Mouse (Mus musculus) liver, postnatal 0 days (tissue): Measurements from ENCODE around the gene F2rl1. TPM values are rescaled to one million over a fixed set of nuclear protein-coding genes. Genes with fewer than 3 reads are reported as not detected.

ENCODE experiments used
- ATAC-seq: fragments of 200-750 bp; cut with Nextera tagmentation; 2 replicates; pipeline ENCODE4 v1.8.0; 2017; ENCODE audit warnings: mild to moderate bottlenecking, moderate library complexity
- DNase-seq: peaks from one replicate; pipeline ENCODE4 v3.0.0-alpha.2; 2016
- H3K27ac ChIP-seq: fragments of 300-500 bp; sonication (generic); 2 replicates; pipeline ENCODE4 v1.5.1; 2014; ENCODE audit warnings: antibody characterized with exemption, moderate library complexity, mild to moderate bottlenecking, low read depth
- H3K27me3 ChIP-seq: fragments of 300-500 bp; sonication (generic); 2 replicates; pipeline ENCODE4 v1.6.1; 2014; ENCODE audit warnings: low read length, control low read depth, mixed read lengths; ENCODE audit not compliant: insufficient read depth
- H3K36me3 ChIP-seq: fragments of 300-500 bp; sonication (generic); replicated peaks from 2 replicates; pipeline ENCODE4 v1.6.1; 2014; ENCODE audit warnings: mild to moderate bottlenecking, control low read depth, low read length, moderate library complexity, mixed read lengths; ENCODE audit not compliant: insufficient read depth
- H3K4me1 ChIP-seq: fragments of 300-500 bp; sonication (generic); 2 replicates; pipeline ENCODE4 v1.6.1; 2014; ENCODE audit warnings: antibody characterized with exemption, mild to moderate bottlenecking, control low read depth; ENCODE audit not compliant: insufficient read depth
- H3K4me2 ChIP-seq: fragments of 300-500 bp; sonication (generic); 2 replicates; pipeline ENCODE4 v1.6.1; 2014; ENCODE audit warnings: low read depth, mild to moderate bottlenecking, low read length, moderate library complexity, mixed read lengths
- H3K4me3 ChIP-seq: fragments of 300-500 bp; sonication (generic); 2 replicates; pipeline ENCODE4 v1.5.1; 2014; ENCODE audit warnings: low read depth, low read length
- H3K9ac ChIP-seq: fragments of 300-500 bp; sonication (generic); replicated peaks from 2 replicates; pipeline ENCODE4 v1.6.1; 2014; ENCODE audit warnings: mild to moderate bottlenecking, moderate library complexity
- H3K9me3 ChIP-seq: fragments of 300-500 bp; sonication (generic); 2 replicates; pipeline ENCODE4 v1.6.1; 2016; ENCODE audit warnings: mild to moderate bottlenecking, control low read depth, low read length, mixed read lengths
- CTCF ChIP-seq: sonication (generic); IDR thresholded peaks from 2 replicates; pipeline ENCODE4 v1.5.1; 2016; ENCODE audit warnings: antibody characterized with exemption, low read depth
- EP300 ChIP-seq: IDR thresholded peaks from 2 replicates; pipeline ENCODE4 v1.6.1; 2016; ENCODE audit warnings: antibody characterized with exemption, low read depth, mild to moderate bottlenecking
- WGBS: fragments of 180-500 bp; shearing (Covaris S2); extraction: QIAGEN DNeasy Blood & Tissue Kit; methylation state at CpG from one replicate; pipeline ENCODE4 v1.1.7; 2014; ENCODE audit not compliant: insufficient replicate concordance; 5-methylcytosine and 5-hydroxymethylcytosine counted together
- polyA plus RNA-seq: library from polyadenylated mRNA; unstranded; fragments of >200 nt; fragmentation: Nextera tagmentation; extraction: Ambion mirVana; gene quantifications from 2 replicates; pipeline ENCODE4 v1.2.1, GENCODE M21; 2015

Gene F2rl1
- polyA plus RNA-seq: 0.20 and 0.31 TPM in 2 replicates

- DNase-seq (peak; percentile 85), ATAC-seq (peak; percentile 97)
- WGBS: 2% methylated on average over 54 of the region's 54 CpGs
- peak within 1 kb of the TSS; percentile 21; the same call in 1 of the 2 replicates for H3K9ac ChIP-seq
- H3K27me3 ChIP-seq: peaks cover 41% of the 10 kb centered on the region
- H3K36me3 ChIP-seq: no peaks in the 10 kb centered on the region
- no peaks in the 10 kb centered on the region for H3K9me3 ChIP-seq
- H3K27ac ChIP-seq: no peak within 1 kb of the TSS
- TF ChIP-seq CTCF (no peak), EP300 (no peak)
- peaks cover 4% of the 10 kb centered on the region; the same call in 1 of the 2 replicates for H3K4me1 ChIP-seq
- peak within 1 kb of the TSS; percentile 84 for H3K4me2 ChIP-seq
- peak within 1 kb of the TSS; percentile 51 for H3K4me3 ChIP-seq
These were observed at the start of gene F2rl1 for GRCm38 (mm10) chr13:95524674-95525491. Gene F2rl1 (minus strand): TSS chr13:95525227.

- ATAC-seq (no peak), DNase-seq (no peak)
- WGBS: 86% methylated on average over 4 of the region's 4 CpGs
- Histone ChIP-seq H3K36me3 (no peaks in the 10 kb centered on the region), H3K27ac (no peak overlapping the region), H3K4me3 (no peak overlapping the region), H3K9me3 (peaks cover 12% of the 10 kb centered on the region; the same call in 1 of the 2 replicates), H3K27me3 (no peaks in the 10 kb centered on the region), H3K9ac (no peak overlapping the region), H3K4me2 (no peak overlapping the region), H3K4me1 (no peaks in the 10 kb centered on the region)
- TF ChIP-seq EP300: no peak
- TF ChIP-seq CTCF: no peak
These were observed 45.9 kb upstream of the F2rl1 start for GRCm38 (mm10) chr13:95570877-95571276.

DNA sequence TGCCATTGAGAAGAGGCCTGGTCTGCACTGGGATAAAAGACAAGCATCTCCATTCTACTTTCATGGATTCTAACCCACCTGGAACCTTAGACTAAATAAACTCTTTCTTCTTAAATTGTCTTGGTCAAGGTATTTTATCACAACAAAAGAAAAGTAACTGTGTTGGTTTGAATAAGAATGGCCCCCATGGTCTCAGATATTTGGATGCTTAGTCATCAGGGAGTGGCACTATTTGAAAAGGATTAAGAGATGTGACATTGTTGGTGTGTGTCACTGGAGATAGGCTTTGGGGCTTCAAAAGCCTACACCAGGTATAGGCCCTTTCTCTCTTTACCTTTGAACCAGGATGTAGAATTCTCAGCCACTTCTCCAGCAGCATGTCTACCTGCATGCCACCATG is 44.3 kb upstream of the F2rl1 start:
- no peaks in the 10 kb centered on the region for H3K27me3 ChIP-seq
- H3K9ac ChIP-seq: no peak overlapping the region
- H3K4me2 ChIP-seq: no peak overlapping the region
- ATAC-seq (no peak), DNase-seq (no peak)
- no peaks in the 10 kb centered on the region for H3K4me1 ChIP-seq
- H3K9me3 ChIP-seq: peaks cover 12% of the 10 kb centered on the region; the same call in 1 of the 2 replicates
- no peak overlapping the region for H3K4me3 ChIP-seq
- H3K27ac ChIP-seq: no peak overlapping the region
- TF ChIP-seq CTCF: no peak
- no peaks in the 10 kb centered on the region for H3K36me3 ChIP-seq

- Histone ChIP-seq H3K9me3 (peaks cover 12% of the 10 kb centered on the region; the same call in 1 of the 2 replicates), H3K27me3 (no peaks in the 10 kb centered on the region), H3K9ac (no peak overlapping the region), H3K27ac (no peak overlapping the region), H3K4me3 (no peak overlapping the region), H3K4me1 (no peaks in the 10 kb centered on the region), H3K4me2 (no peak overlapping the region), H3K36me3 (no peaks in the 10 kb centered on the region)
- ATAC-seq: no peak
- TF ChIP-seq EP300 (no peak), CTCF (no peak)
- 94% methylated on average over 3 of the region's 3 CpGs for WGBS
- DNase-seq: no peak
These were observed 43.3 kb upstream of the F2rl1 start for GRCm38 (mm10) chr13:95568336-95568735.

DNA sequence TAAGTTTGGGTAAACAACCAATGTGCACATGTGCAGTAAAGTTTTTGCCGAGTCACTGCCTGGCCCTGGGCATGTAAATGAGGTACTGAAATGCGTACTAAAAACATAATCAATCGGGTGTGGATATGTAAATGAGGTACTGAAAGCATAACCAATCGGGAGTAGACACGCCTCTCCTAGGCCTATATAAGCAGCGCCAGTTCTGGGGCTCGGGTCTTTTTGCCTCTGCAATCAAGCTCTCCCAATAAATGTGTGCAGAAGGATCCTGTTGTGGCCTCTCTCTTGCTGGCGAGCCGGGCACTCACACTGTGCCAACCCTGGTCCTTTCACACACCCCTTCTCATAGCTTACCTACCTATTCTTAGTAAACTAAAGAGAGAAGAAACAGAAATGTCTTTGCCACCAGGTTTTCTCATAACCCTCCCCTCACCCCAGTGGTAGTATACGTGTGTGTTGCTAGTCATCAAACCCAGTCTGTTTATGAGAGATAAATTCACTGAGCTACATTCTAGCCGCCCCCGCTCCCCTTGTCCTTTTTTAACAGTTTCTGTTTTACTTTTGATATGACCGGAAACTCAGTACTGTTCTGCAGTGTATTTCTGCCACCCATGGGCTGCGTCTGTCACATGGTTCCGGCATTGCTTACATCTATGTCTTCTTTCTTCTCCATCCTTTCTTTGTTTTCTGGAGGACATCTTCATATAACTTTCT is 42.0 kb upstream of the F2rl1 start:
- no peak overlapping the region for H3K9ac ChIP-seq
- H3K4me2 ChIP-seq: no peak overlapping the region
- peak; percentile 65 for ATAC-seq
- no peaks in the 10 kb centered on the region for H3K27me3 ChIP-seq
- WGBS: 81% methylated on average over 15 of the region's 15 CpGs
- TF ChIP-seq EP300 (peak; percentile 21; the same call in 1 of the 2 replicates), CTCF (no peak)
- DNase-seq: no peak
- H3K4me1 ChIP-seq: no peaks in the 10 kb centered on the region
- H3K9me3 ChIP-seq: peaks cover 12% of the 10 kb centered on the region; the same call in 1 of the 2 replicates
- H3K4me3 ChIP-seq: no peak overlapping the region
- H3K27ac ChIP-seq: no peak overlapping the region
- H3K36me3 ChIP-seq: no peaks in the 10 kb centered on the region

DNA sequence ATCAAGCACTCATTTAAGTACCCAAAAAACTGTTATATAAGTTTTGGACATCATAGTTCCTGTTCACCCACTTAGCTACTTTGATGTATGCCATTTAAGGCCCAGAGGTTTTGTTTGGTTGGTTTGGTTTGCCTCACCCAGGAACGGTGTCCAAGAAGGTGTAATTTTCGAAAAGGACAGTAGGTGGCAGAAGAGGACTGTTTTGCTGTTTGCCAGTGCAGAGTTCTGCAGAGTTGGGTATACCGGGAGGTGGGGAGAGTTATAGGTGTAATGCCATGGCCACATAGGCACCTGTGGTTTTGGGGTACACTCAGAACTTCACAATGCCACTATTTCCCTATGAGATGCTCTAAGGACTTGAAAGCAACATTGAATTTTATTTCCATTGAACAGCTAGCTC is 38.7 kb upstream of the F2rl1 start:
- WGBS: 0% methylated on average over 3 of the region's 3 CpGs
- Histone ChIP-seq H3K4me1 (no peaks in the 10 kb centered on the region), H3K9ac (no peak overlapping the region), H3K27ac (no peak overlapping the region), H3K4me3 (no peak overlapping the region), H3K4me2 (no peak overlapping the region), H3K27me3 (no peaks in the 10 kb centered on the region), H3K9me3 (peaks cover 3% of the 10 kb centered on the region; the same call in 1 of the 2 replicates), H3K36me3 (no peaks in the 10 kb centered on the region)
- ATAC-seq (peak; percentile 72), DNase-seq (peak; percentile 75)
- no peak for TF ChIP-seq EP300
- peak; percentile 96 for TF ChIP-seq CTCF
